Mouse (Mus musculus) kidney, embryonic 16.5 days (tissue): ENCODE measurements around the gene B130006D01Rik. TPM values are rescaled to one million over a fixed set of nuclear protein-coding genes. Genes with fewer than 3 reads are reported as not detected.

Experiments used
- ATAC-seq: fragments of 200-750 bp; cut with Nextera tagmentation; 2 replicates; pipeline ENCODE4 v1.8.0; 2017; ENCODE audit warnings: moderate TSS enrichment; ENCODE audit not compliant: low FRiP score, low TSS enrichment
- H3K27ac ChIP-seq: fragments of 300-500 bp; sonication (generic); 2 replicates; pipeline ENCODE4 v1.5.1; 2014; ENCODE audit warnings: low read length
- H3K27me3 ChIP-seq: fragments of 300-500 bp; sonication (generic); 2 replicates; pipeline ENCODE4 v1.6.1; 2014; ENCODE audit warnings: low read length, control low read depth, mixed read lengths; ENCODE audit not compliant: insufficient read depth
- H3K36me3 ChIP-seq: fragments of 300-500 bp; sonication (generic); 2 replicates; pipeline ENCODE4 v1.6.1; 2014; ENCODE audit warnings: low read length, control low read depth, mixed read lengths; ENCODE audit not compliant: insufficient read depth
- H3K4me1 ChIP-seq: fragments of 300-500 bp; sonication (generic); 2 replicates; pipeline ENCODE4 v1.6.1; 2014; ENCODE audit warnings: low read length, control low read depth, mixed read lengths; ENCODE audit not compliant: insufficient read depth
- H3K4me2 ChIP-seq: fragments of 300-500 bp; sonication (generic); replicated peaks from 2 replicates; pipeline ENCODE4 v1.6.1; 2014; ENCODE audit warnings: low read depth, low read length
- H3K4me3 ChIP-seq: fragments of 300-500 bp; sonication (generic); 2 replicates; pipeline ENCODE4 v1.5.1; 2014; ENCODE audit warnings: mild to moderate bottlenecking, low read length
- H3K9ac ChIP-seq: fragments of 300-500 bp; sonication (generic); replicated peaks from 2 replicates; pipeline ENCODE4 v1.6.1; 2014; ENCODE audit warnings: low read length
- H3K9me3 ChIP-seq: fragments of 300-500 bp; sonication (generic); 2 replicates; pipeline ENCODE4 v1.6.1; 2016; ENCODE audit warnings: low read length, control low read depth
- WGBS: fragments of 180-500 bp; shearing (Covaris S2); extraction: QIAGEN DNeasy Blood & Tissue Kit; methylation state at CpG from one replicate; pipeline ENCODE4 v1.1.7; 2014; 5-methylcytosine and 5-hydroxymethylcytosine counted together
- polyA plus RNA-seq: library from polyadenylated mRNA; unstranded; fragments of >200 nt; fragmentation: Nextera tagmentation; extraction: Ambion mirVana; gene quantifications from 2 replicates; pipeline ENCODE4 v1.2.1, GENCODE M21; 2015

The B130006D01Rik gene
- polyA plus RNA-seq, 1 experiment from 2014 or later = 1.1 TPM

GRCm38 (mm10) chr11:95762996-95763395, 39.6 kb downstream of the B130006D01Rik start:
- Histone ChIP-seq H3K27ac (no peak overlapping the region), H3K27me3 (no peaks in the 10 kb centered on the region), H3K4me3 (no peak overlapping the region), H3K9ac (no peak overlapping the region), H3K36me3 (peaks cover 22% of the 10 kb centered on the region), H3K4me1 (peaks cover 4% of the 10 kb centered on the region; the same call in 1 of the 2 replicates), H3K9me3 (no peaks in the 10 kb centered on the region), H3K4me2 (no peak overlapping the region)
- WGBS = 73% methylated on average over 4 of the region's 4 CpGs
- ATAC-seq = no peak

GRCm38 (mm10) chr11:95764806-95765205, 41.4 kb downstream of the B130006D01Rik start:
- Histone ChIP-seq H3K4me1 (peaks cover 4% of the 10 kb centered on the region; the same call in 1 of the 2 replicates), H3K9me3 (no peaks in the 10 kb centered on the region), H3K27ac (peak overlapping the region; percentile 41), H3K4me2 (no peak overlapping the region), H3K4me3 (no peak overlapping the region), H3K9ac (no peak overlapping the region), H3K27me3 (no peaks in the 10 kb centered on the region), H3K36me3 (peaks cover 27% of the 10 kb centered on the region)
- no peak for ATAC-seq
- 62% methylated on average over 8 of the region's 8 CpGs for WGBS

- no peak overlapping the region for H3K9ac ChIP-seq
- no peaks in the 10 kb centered on the region for H3K27me3 ChIP-seq
- peaks cover 4% of the 10 kb centered on the region; the same call in 1 of the 2 replicates for H3K4me1 ChIP-seq
- H3K9me3 ChIP-seq = no peaks in the 10 kb centered on the region
- WGBS = 73% methylated on average over 10 of the region's 10 CpGs
- H3K4me2 ChIP-seq = no peak overlapping the region
- no peak overlapping the region for H3K4me3 ChIP-seq
- peaks cover 29% of the 10 kb centered on the region for H3K36me3 ChIP-seq
- peak overlapping the region; percentile 41 for H3K27ac ChIP-seq
- no peak for ATAC-seq
Observed at GRCm38 (mm10) chr11:95765334-95765733, 41.9 kb downstream of the B130006D01Rik start.

- 64% methylated on average over 6 of the region's 6 CpGs for WGBS
- peaks cover 4% of the 10 kb centered on the region; the same call in 1 of the 2 replicates for H3K4me1 ChIP-seq
- H3K27me3 ChIP-seq = no peaks in the 10 kb centered on the region
- H3K9me3 ChIP-seq = no peaks in the 10 kb centered on the region
- no peak overlapping the region for H3K9ac ChIP-seq
- peaks cover 26% of the 10 kb centered on the region for H3K36me3 ChIP-seq
- no peak overlapping the region for H3K4me2 ChIP-seq
- no peak for ATAC-seq
- H3K4me3 ChIP-seq = no peak overlapping the region
- no peak overlapping the region for H3K27ac ChIP-seq
Observed at GRCm38 (mm10) chr11:95768244-95768643, 44.9 kb downstream of the B130006D01Rik start.

GRCm38 (mm10) chr11:95769208-95769607, 45.8 kb downstream of the B130006D01Rik start:
- no peaks in the 10 kb centered on the region for H3K9me3 ChIP-seq
- no peak overlapping the region for H3K9ac ChIP-seq
- peaks cover 4% of the 10 kb centered on the region; the same call in 1 of the 2 replicates for H3K4me1 ChIP-seq
- ATAC-seq = no peak
- H3K27ac ChIP-seq = no peak overlapping the region
- WGBS = 91% methylated on average over 10 of the region's 10 CpGs
- no peak overlapping the region for H3K4me2 ChIP-seq
- H3K4me3 ChIP-seq = no peak overlapping the region
- peaks cover 17% of the 10 kb centered on the region for H3K36me3 ChIP-seq
- H3K27me3 ChIP-seq = no peaks in the 10 kb centered on the region

- no peaks in the 10 kb centered on the region for H3K9me3 ChIP-seq
- H3K4me3 ChIP-seq = no peak overlapping the region
- no peak for ATAC-seq
- 64% methylated on average over 9 of the region's 9 CpGs for WGBS
- peak overlapping the region; percentile 41; the same call in 1 of the 2 replicates for H3K27ac ChIP-seq
- no peaks in the 10 kb centered on the region for H3K27me3 ChIP-seq
- no peak overlapping the region for H3K4me2 ChIP-seq
- H3K36me3 ChIP-seq = peaks cover 16% of the 10 kb centered on the region
- no peak overlapping the region for H3K9ac ChIP-seq
- H3K4me1 ChIP-seq = no peaks in the 10 kb centered on the region
Observed at GRCm38 (mm10) chr11:95770720-95771364, 47.5 kb downstream of the B130006D01Rik start.

- Histone ChIP-seq H3K36me3 (peaks cover 18% of the 10 kb centered on the region), H3K4me3 (no peak overlapping the region), H3K9ac (no peak overlapping the region), H3K27ac (0 out of 2 replicates have a peak overlapping the region, but pooled peaks have one; percentile 41), H3K4me1 (no peaks in the 10 kb centered on the region), H3K4me2 (no peak overlapping the region), H3K9me3 (no peaks in the 10 kb centered on the region), H3K27me3 (no peaks in the 10 kb centered on the region)
- 62% methylated on average over 8 of the region's 8 CpGs for WGBS
- no peak for ATAC-seq
Observed at GRCm38 (mm10) chr11:95771665-95772064, 48.3 kb downstream of the B130006D01Rik start.

GRCm38 (mm10) chr11:95773264-95773663, 49.9 kb downstream of the B130006D01Rik start:
- Histone ChIP-seq H3K9me3 (no peaks in the 10 kb centered on the region), H3K9ac (no peak overlapping the region), H3K27me3 (no peaks in the 10 kb centered on the region), H3K4me2 (no peak overlapping the region), H3K36me3 (peaks cover 18% of the 10 kb centered on the region), H3K4me1 (no peaks in the 10 kb centered on the region), H3K4me3 (no peak overlapping the region), H3K27ac (no peak overlapping the region)
- ATAC-seq = no peak
- 78% methylated on average over 3 of the region's 3 CpGs for WGBS
